Mouse (Mus musculus): ENCODE measurements around the gene Tnc.
"Not testable (repeated sequence)": the region's sequence is repeated elsewhere in the genome, so short reads cannot be mapped to it uniquely, and the experiment has no call there.

Gene Tnc

GRCm38 (mm10) chr4:63969891-63970290 is 76.9 kb downstream of the Tnc start:
- no peak for DNase-seq (ENCODE audit: low read depth, low spot score)

DNA sequence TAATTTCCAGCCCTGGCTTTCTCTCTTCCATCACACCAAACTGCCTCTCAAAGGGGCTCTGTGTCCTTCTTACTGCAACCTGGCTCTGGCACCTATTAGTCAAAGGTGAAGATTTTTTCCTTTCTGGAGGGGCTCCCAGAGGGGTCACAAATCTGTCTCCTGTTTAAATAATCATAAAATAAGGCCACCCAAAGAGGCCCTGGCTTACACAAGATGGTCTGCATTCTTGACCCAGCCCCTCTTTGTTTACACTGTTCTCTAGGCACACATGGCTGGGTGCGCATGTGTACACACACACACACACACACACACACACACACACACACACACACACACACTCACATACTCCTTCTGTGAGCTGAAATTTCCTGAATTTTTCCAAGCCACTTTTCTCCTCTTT is 83.4 kb downstream of the Tnc start:
- no peak for DNase-seq (ENCODE audit: low read depth, low spot score)

DNA sequence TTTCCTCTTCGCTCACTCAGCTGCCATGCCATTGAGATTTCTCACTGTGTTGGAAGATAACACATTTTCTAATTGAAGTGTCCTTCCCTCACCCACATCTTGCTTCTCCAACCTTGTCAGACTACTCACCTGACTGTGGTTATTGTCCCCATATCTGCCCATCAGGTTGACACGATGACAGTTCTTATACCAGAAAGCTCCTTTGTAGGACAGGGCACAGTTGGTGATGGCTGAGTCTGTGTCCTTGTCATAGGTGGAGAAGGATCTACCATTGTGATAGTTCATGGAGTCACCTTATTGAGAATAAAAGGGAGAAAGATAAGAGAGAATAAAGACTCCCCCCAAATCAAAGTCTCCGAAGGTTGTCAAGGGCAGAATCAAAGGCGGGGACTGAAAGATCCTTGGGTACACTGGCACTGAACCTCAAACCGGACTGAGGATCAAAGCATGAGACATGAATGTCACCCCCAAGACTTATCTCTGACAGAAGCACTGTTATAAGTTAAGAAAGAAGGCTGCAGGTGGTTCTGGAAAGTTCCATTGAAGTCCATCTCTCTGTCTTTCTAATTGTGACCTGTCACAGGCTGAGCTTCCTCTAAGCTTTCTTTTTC is 84.9 kb downstream of the Tnc start:
- no peak for DNase-seq (ENCODE audit: low read depth, low spot score)

DNA sequence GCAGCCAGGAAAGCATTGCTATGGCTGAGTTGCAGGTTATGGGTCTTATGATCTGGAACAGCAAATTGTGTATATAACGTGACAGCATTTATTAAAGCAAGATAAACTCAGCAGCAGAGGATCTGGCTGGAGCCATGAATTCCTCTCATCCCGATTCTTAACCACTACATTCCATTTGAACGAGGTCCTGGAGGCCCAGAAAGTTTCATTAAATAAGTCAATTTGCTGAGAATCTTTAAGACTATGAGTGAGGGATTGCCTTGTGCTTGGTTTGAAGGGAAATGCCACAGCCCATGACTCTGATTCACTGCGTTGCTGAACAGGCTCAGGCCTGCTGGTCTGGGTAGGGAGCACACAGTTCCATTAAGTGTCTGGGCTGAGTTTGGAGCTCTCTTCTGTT is 88.2 kb downstream of the Tnc start:
- DNase-seq (ENCODE audit: low read depth, low spot score), result no peak

DNA sequence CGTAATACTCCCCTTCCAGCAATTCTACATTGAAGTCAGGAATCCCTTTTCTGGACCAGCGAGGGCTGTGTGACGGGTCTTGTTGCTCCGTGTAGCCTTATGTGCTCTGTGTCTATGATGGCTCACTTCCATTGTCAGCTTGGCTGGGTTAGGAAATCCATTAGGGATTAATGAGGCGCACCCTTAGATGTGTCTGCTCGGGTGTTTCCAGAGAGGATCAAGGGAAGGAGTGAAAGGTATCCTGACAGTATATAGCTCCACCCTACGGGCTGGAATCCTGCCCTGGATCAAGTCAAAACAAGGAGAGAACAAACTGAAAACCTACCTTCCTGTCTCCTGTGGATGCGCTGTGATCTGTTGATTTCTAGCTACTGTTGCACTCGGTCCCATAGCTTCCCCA is 96.8 kb downstream of the Tnc start:
- DNase-seq (ENCODE audit: low read depth, low spot score), result no peak

DNA sequence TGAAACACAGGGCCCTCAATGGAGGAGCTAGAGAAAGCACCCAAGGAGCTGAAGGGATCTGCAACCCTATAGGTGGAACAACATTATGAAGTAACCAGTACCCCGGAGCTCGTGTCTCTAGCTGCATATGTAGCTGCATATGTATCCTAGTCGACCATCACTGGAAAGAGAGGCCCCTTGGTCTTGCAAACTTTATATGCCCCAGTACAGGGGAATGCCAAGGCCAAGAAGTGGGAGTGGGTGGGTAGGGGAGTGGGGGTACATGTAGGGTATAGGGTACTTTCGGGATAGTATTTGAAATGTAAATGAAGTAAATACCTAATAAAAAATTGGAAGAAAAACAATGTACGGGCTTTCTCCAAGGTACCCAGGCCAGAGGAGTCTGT is 98.1 kb downstream of the Tnc start:
- not testable (repeated sequence) for DNase-seq (ENCODE audit: low read depth, low spot score)

DNA sequence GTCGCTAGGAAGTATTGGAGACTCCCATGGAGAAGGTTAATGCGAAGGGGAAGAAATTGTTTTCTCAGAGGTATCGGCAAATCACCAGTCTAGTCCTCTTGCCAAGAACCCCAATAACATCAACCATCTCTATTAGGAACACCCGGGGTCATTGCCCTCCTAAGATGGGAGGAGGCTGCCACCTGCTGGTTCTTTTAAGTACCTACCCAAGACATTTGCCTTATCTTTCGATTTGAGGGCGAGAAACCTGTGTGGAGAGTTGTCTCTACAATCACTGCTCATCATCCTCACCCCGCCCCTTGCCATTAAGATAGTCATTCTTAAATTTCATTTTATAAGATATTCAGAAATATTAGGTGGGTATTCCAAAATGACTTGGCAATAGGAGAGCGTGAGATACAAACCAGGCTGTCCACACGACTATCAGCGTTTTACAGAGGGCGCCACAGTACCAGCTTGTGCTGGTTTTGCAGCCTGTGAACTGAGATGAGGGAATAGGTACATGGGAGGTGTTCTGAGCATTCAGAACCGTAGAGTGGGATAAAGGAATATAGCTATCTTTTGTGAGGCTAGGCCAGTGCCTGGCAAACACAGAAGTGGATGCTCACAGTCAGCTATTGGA is 98.6 kb downstream of the Tnc start:
- peak; percentile 90 for DNase-seq (ENCODE audit: low read depth, low spot score)

DNA sequence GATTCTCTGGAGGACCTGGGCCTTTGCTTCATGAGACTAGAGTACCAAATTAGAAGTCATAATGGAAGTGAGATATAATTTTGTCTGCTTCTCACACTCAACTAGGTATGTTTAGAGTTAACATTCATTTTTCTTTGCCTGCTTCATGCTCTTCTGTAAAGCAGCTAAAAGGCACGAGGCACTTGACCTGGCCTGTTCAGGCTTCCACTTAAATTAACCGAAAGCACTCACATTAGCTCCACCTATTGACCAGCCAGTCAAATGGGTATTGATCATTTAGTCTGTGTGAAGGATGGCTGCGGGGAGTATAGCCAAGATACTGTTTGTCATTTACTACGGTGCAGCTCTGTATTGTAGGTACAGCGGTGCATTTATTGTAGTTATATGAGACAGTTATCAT is 103.0 kb downstream of the Tnc start:
- DNase-seq (ENCODE audit: low read depth, low spot score), result no peak

- peak; percentile 22 for DNase-seq (ENCODE audit: low read depth, low spot score)
These were observed 103.9 kb downstream of the Tnc start for GRCm38 (mm10) chr4:63942875-63943274.

GRCm38 (mm10) chr4:63941420-63941819 is 105.4 kb downstream of the Tnc start:
- no peak for DNase-seq (ENCODE audit: low read depth, low spot score)

DNA sequence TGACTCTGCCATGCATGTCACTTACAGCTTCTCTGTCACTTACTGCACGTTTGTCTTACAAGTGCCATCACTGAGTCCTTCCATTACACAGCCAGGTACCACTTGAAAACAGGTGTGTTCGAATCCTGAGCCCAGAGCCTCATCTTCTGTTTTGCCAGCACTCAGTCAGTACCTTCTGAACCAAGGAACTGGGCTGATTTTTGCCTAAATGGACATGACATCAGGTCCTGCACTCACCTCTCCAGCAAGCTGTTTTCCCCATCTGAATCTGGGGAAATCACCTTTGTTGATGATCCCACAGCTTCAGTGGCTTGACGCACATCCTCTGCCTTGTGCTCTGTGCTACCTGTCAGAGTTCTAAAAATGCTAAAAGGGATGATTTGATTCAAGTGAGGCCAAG is 107.4 kb downstream of the Tnc start:
- DNase-seq (ENCODE audit: low read depth, low spot score), result peak; percentile 70

GRCm38 (mm10) chr4:63935960-63936359 is 110.9 kb downstream of the Tnc start:
- peak; percentile 50 for DNase-seq (ENCODE audit: low read depth, low spot score)

GRCm38 (mm10) chr4:63935314-63935713 is 111.5 kb downstream of the Tnc start:
- DNase-seq (ENCODE audit: low read depth, low spot score), result peak; percentile 74

GRCm38 (mm10) chr4:63930863-63931262 is 116.0 kb downstream of the Tnc start:
- no peak for DNase-seq (ENCODE audit: low read depth, low spot score)

DNA sequence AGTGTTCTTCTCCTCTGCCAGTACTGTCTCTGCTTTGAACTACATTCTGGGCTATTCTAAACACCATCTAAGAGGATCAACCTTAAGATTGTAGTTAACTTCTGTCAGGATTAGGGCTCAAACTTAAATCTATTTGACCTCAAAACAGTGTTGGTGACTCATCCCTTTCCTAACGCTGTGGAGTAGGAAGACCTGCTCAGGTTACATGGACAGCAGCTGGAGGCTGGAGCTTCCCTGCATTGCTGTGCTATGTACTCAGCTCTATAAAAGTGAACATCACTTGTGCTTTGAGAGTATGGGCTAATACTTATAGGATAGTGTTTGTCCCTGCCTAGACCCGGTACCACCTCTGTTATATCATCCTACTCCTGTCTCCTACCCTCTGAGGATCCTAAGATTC is 117.3 kb downstream of the Tnc start:
- no peak for DNase-seq (ENCODE audit: low read depth, low spot score)

- no peak for DNase-seq (ENCODE audit: low read depth, low spot score)
These were observed 118.6 kb downstream of the Tnc start for GRCm38 (mm10) chr4:63928192-63928591.

GRCm38 (mm10) chr4:63917181-63917580 is 129.6 kb downstream of the Tnc start:
- no peak for DNase-seq (ENCODE audit: low read depth, low spot score)

GRCm38 (mm10) chr4:63916753-63917152 is 130.1 kb downstream of the Tnc start:
- no peak for DNase-seq (ENCODE audit: low read depth, low spot score)

GRCm38 (mm10) chr4:63916288-63916687 is 130.5 kb downstream of the Tnc start:
- no peak for DNase-seq (ENCODE audit: low read depth, low spot score)
